Mouse (Mus musculus) embryonic facial prominence, embryonic 12.5 days (tissue): ENCODE results near the gene Lrrc4c. TPM values are rescaled to one million over a fixed set of nuclear protein-coding genes. Genes with fewer than 3 reads are reported as not detected.

ENCODE experiments used
- ATAC-seq: fragments of 200-750 bp; cut with Nextera tagmentation; 2 replicates; pipeline ENCODE4 v1.8.0; 2017; ENCODE audit not compliant: insufficient number of reproducible peaks, insufficient read depth, low FRiP score, low TSS enrichment
- H3K27ac ChIP-seq: fragments of 300-500 bp; sonication (generic); 2 replicates; pipeline ENCODE4 v1.5.1; 2016; ENCODE audit warnings: mild to moderate bottlenecking
- H3K27me3 ChIP-seq: fragments of 300-500 bp; sonication (generic); 2 replicates; pipeline ENCODE4 v1.6.1; 2016; ENCODE audit warnings: mild to moderate bottlenecking, moderate library complexity
- H3K36me3 ChIP-seq: fragments of 300-500 bp; sonication (generic); 2 replicates; pipeline ENCODE4 v1.6.1; 2016; ENCODE audit warnings: mild to moderate bottlenecking
- H3K4me1 ChIP-seq: fragments of 300-500 bp; sonication (generic); 2 replicates; pipeline ENCODE4 v1.6.1; 2016
- H3K4me2 ChIP-seq: fragments of 300-500 bp; sonication (generic); replicated peaks from 2 replicates; pipeline ENCODE4 v1.6.1; 2016; ENCODE audit warnings: mild to moderate bottlenecking, moderate library complexity
- H3K4me3 ChIP-seq: fragments of 300-500 bp; sonication (generic); 2 replicates; pipeline ENCODE4 v1.5.1; 2016; ENCODE audit warnings: mild to moderate bottlenecking
- H3K9ac ChIP-seq: fragments of 300-500 bp; sonication (generic); 2 replicates; pipeline ENCODE4 v1.6.1; 2016; ENCODE audit warnings: mild to moderate bottlenecking, moderate library complexity
- H3K9me3 ChIP-seq: fragments of 300-500 bp; sonication (generic); 2 replicates; pipeline ENCODE4 v1.6.1; 2016; ENCODE audit warnings: mild to moderate bottlenecking, moderate library complexity
- WGBS: fragments of 180-500 bp; shearing (Covaris S2); methylation state at CpG from one replicate; pipeline ENCODE4 v1.1.7; 2016; 5-methylcytosine and 5-hydroxymethylcytosine counted together
- polyA plus RNA-seq: library from polyadenylated mRNA; unstranded; fragments of >200 nt; fragmentation: Nextera tagmentation; extraction: Ambion mirVana; gene quantifications from 2 replicates; pipeline ENCODE4 v1.2.1, GENCODE M21; 2016

Lrrc4c gene
- polyA plus RNA-seq, 1 experiment from 2014 or later: 4.0 TPM

DNA sequence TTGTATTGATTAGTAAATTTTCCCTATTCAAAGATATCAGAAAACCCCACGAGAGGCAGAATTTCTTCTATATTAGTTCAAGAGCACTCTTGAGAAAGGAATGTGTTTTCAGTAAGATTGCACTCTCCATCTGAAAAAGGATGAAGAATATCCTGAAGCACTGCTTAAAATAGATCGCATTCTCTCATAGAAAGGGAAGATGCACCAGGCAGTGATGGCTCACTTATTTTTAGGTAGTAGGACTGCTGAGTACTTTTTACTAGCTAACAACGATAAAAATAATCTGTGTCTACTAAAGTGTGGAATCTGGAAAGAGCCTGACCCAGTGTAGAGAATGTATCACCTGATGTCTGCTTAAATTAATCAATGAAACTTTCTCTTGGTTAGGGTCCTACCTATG, 820.5 kb downstream of the Lrrc4c start:
- Histone ChIP-seq H3K36me3 (no peaks in the 10 kb centered on the region), H3K9ac (no peak overlapping the region), H3K4me3 (no peak overlapping the region), H3K4me2 (no peak overlapping the region), H3K9me3 (no peaks in the 10 kb centered on the region), H3K27me3 (no peaks in the 10 kb centered on the region), H3K4me1 (no peaks in the 10 kb centered on the region), H3K27ac (no peak overlapping the region)
- 86% methylated on average over 3 of the region's 3 CpGs for WGBS
- no peak for ATAC-seq

DNA sequence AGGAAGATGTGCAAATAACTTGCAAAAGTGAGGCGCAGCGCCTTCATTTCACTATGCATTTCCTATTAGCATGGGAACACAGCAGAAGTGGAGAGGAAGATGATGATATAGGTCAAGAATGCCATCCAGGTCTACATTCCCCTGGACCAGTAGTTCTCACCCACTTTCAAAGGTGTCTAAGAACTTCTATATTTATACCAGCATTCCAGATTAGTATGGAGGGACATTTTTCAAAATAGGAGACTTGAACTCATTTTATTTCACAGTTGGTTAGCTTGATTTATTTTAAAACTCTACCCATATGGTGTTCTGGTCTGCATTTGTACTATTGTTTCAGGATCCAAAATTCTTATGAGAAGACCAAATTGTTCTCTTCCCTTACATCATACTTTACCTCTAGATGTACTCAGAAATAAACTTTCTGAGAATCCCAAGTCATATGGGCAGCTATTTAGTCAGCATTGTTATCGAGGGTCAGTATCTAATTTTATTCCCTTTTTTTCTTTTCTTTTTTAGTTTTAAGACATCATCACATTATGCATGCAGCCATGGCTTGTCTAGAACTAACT, 833.7 kb downstream of the Lrrc4c start:
- Histone ChIP-seq H3K4me1 (no peaks in the 10 kb centered on the region), H3K4me2 (no peak overlapping the region), H3K4me3 (no peak overlapping the region), H3K9ac (no peak overlapping the region), H3K27ac (no peak overlapping the region), H3K9me3 (no peaks in the 10 kb centered on the region), H3K27me3 (no peaks in the 10 kb centered on the region), H3K36me3 (no peaks in the 10 kb centered on the region)
- 94% methylated on average over 3 of the region's 3 CpGs for WGBS
- no peak for ATAC-seq

DNA sequence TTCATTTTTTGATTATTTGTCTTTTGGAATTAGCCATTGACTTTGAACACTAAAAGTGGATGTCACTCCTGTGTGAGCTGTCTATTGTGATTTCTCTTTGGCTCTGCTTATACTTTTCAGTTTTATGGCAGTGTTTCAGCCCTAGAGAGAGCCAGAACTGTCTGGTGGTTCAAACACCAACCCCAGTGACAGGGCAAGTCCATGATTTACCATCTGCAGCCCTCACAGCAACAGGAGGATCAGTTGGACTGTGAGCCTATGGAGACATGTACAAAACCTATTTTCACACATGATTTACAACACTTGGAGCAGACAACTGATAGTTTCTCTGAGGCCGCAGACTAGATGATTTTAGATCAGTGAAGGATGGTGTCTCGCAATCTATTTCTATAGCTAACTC, 847.8 kb downstream of the Lrrc4c start:
- no peak overlapping the region for H3K27ac ChIP-seq
- WGBS: 90% methylated on average over 2 of the region's 2 CpGs
- no peak overlapping the region for H3K9ac ChIP-seq
- no peaks in the 10 kb centered on the region for H3K36me3 ChIP-seq
- H3K4me1 ChIP-seq: no peaks in the 10 kb centered on the region
- no peak overlapping the region for H3K4me3 ChIP-seq
- H3K27me3 ChIP-seq: no peaks in the 10 kb centered on the region
- no peak for ATAC-seq
- H3K9me3 ChIP-seq: no peaks in the 10 kb centered on the region
- no peak overlapping the region for H3K4me2 ChIP-seq

- H3K4me1 ChIP-seq: no peaks in the 10 kb centered on the region
- no peaks in the 10 kb centered on the region for H3K36me3 ChIP-seq
- H3K9ac ChIP-seq: no peak overlapping the region
- WGBS: 87% methylated on average over 4 of the region's 4 CpGs
- H3K27ac ChIP-seq: no peak overlapping the region
- no peaks in the 10 kb centered on the region for H3K27me3 ChIP-seq
- no peak overlapping the region for H3K4me3 ChIP-seq
- no peaks in the 10 kb centered on the region for H3K9me3 ChIP-seq
- ATAC-seq: no peak
- no peak overlapping the region for H3K4me2 ChIP-seq
Observed at GRCm38 (mm10) chr2:97178399-97178798, 860.4 kb downstream of the Lrrc4c start.

DNA sequence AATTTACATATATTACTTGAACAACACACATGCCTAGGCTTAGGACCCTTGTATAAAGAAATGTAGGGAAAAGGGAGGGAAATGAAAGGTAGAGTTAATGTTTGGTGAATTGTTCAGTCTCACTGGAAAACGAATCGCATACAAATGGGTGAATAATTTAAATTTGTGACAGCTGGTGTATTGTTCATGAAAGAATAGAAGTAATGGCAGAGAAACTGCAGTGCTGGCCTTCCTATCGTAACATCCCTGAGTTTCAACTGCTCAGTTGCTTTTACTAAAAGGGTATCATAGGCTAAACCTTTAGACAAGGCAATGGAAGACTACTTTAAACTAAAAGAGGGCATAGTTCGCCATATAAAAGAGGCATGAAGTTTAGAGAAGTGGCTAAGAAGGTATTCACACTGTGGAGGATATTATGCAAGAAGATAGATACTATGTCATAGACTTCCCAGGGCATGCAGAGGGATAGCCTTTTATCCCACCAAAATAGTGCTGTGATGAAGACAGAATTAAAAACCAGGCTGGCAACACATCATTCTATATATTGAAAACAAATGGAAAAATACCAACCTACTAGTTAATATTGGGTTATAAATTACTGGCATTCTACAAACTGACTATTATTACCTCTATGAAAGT, 879.1 kb downstream of the Lrrc4c start:
- H3K4me3 ChIP-seq: no peak overlapping the region
- H3K36me3 ChIP-seq: no peaks in the 10 kb centered on the region
- H3K4me1 ChIP-seq: no peaks in the 10 kb centered on the region
- H3K9me3 ChIP-seq: no peaks in the 10 kb centered on the region
- H3K27me3 ChIP-seq: no peaks in the 10 kb centered on the region
- no peak overlapping the region for H3K9ac ChIP-seq
- no peak overlapping the region for H3K27ac ChIP-seq
- no peak overlapping the region for H3K4me2 ChIP-seq
- no peak for ATAC-seq
- 84% methylated on average over 4 of the region's 4 CpGs for WGBS

GRCm38 (mm10) chr2:97232966-97233365, 915.0 kb downstream of the Lrrc4c start:
- 88% methylated on average over 3 of the region's 3 CpGs for WGBS

GRCm38 (mm10) chr2:97234074-97234473, 916.1 kb downstream of the Lrrc4c start:
- H3K4me3 ChIP-seq: no peak overlapping the region
- H3K9ac ChIP-seq: no peak overlapping the region
- ATAC-seq: no peak
- 79% methylated on average over 1 of the region's 1 CpGs for whole genome bisulfite sequencing
- H3K4me1 ChIP-seq: no peaks in the 10 kb centered on the region
- no peaks in the 10 kb centered on the region for H3K9me3 ChIP-seq
- no peak overlapping the region for H3K4me2 ChIP-seq
- H3K27me3 ChIP-seq: no peaks in the 10 kb centered on the region
- H3K27ac ChIP-seq: no peak overlapping the region
- no peaks in the 10 kb centered on the region for H3K36me3 ChIP-seq

More at GRCm38 (mm10) chr2:97232966-97233365, 915.0 kb downstream of the Lrrc4c start:
- Histone ChIP-seq H3K4me2 (no peak overlapping the region), H3K9ac (no peak overlapping the region), H3K27ac (no peak overlapping the region), H3K4me1 (no peaks in the 10 kb centered on the region), H3K36me3 (no peaks in the 10 kb centered on the region), H3K9me3 (no peaks in the 10 kb centered on the region), H3K27me3 (no peaks in the 10 kb centered on the region), H3K4me3 (no peak overlapping the region)
- ATAC-seq: no peak

- no peaks in the 10 kb centered on the region for H3K27me3 ChIP-seq
- no peaks in the 10 kb centered on the region for H3K9me3 ChIP-seq
- H3K36me3 ChIP-seq: no peaks in the 10 kb centered on the region
- no peaks in the 10 kb centered on the region for H3K4me1 ChIP-seq
- H3K27ac ChIP-seq: no peak overlapping the region
- no peak overlapping the region for H3K4me3 ChIP-seq
- 48% methylated on average over 2 of the region's 2 CpGs for WGBS
- ATAC-seq: no peak
- H3K9ac ChIP-seq: no peak overlapping the region
- no peak overlapping the region for H3K4me2 ChIP-seq
Observed at GRCm38 (mm10) chr2:97274651-97275050, 956.7 kb downstream of the Lrrc4c start.

- no peak overlapping the region for H3K27ac ChIP-seq
- ATAC-seq: no peak
Observed at GRCm38 (mm10) chr2:97284986-97285385, 967.0 kb downstream of the Lrrc4c start.

DNA sequence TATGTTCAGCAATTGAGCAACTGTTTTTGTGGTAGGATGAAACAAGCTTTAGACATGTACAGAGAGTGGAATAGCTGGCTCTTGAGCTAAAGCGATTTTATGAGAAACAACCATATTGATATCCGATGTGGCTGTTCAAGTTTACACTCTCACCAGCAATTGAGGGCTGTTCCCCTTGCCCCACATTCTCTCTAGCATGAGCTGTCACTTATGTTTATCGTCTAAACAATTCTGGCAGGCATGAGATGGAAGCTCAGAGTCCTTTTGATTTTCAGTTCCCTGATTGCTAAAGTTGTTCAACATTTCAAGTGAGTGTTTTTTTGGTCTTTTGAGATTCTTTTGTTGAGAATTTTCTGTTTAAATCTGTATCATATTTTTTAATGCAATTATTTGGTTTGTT, 976.2 kb downstream of the Lrrc4c start:
- Histone ChIP-seq H3K36me3 (no peaks in the 10 kb centered on the region), H3K4me3 (no peak overlapping the region), H3K9ac (no peak overlapping the region), H3K9me3 (no peaks in the 10 kb centered on the region), H3K4me1 (no peaks in the 10 kb centered on the region), H3K27me3 (no peaks in the 10 kb centered on the region), H3K27ac (no peak overlapping the region), H3K4me2 (no peak overlapping the region)
- 86% methylated on average over 3 of the region's 3 CpGs for WGBS
- no peak for ATAC-seq

More at GRCm38 (mm10) chr2:97284986-97285385, 967.0 kb downstream of the Lrrc4c start:
- Histone ChIP-seq H3K36me3 (no peaks in the 10 kb centered on the region), H3K4me1 (no peaks in the 10 kb centered on the region), H3K9ac (no peak overlapping the region), H3K4me2 (no peak overlapping the region), H3K4me3 (no peak overlapping the region), H3K27me3 (no peaks in the 10 kb centered on the region), H3K9me3 (no peaks in the 10 kb centered on the region)

GRCm38 (mm10) chr2:97299704-97300103, 981.7 kb downstream of the Lrrc4c start:
- H3K4me2 ChIP-seq: no peak overlapping the region
- 74% methylated on average over 2 of the region's 2 CpGs for WGBS
- H3K27me3 ChIP-seq: no peaks in the 10 kb centered on the region
- H3K4me3 ChIP-seq: no peak overlapping the region
- ATAC-seq: no peak
- H3K9ac ChIP-seq: no peak overlapping the region
- no peak overlapping the region for H3K27ac ChIP-seq
- no peaks in the 10 kb centered on the region for H3K36me3 ChIP-seq
- H3K9me3 ChIP-seq: no peaks in the 10 kb centered on the region
- H3K4me1 ChIP-seq: no peaks in the 10 kb centered on the region

- Histone ChIP-seq H3K4me3 (no peak overlapping the region), H3K4me2 (no peak overlapping the region), H3K27me3 (no peaks in the 10 kb centered on the region), H3K27ac (no peak overlapping the region), H3K4me1 (no peaks in the 10 kb centered on the region), H3K36me3 (no peaks in the 10 kb centered on the region), H3K9me3 (no peaks in the 10 kb centered on the region), H3K9ac (no peak overlapping the region)
- WGBS: 85% methylated on average over 1 of the region's 1 CpGs
- no peak for ATAC-seq
Observed at GRCm38 (mm10) chr2:97318008-97318407, 1000.0 kb downstream of the Lrrc4c start.
